In genomic region chr8:9029156-9029555, GRCm38 (mm10) we compare ENCODE assay signal across 18 mouse cellular contexts.
DNase-seq lines count a peak whose midpoint lies in the region; ATAC-seq and TF ChIP-seq lines count a peak whose summit lies in the region.
"Had no signal": no experiment of that assay in that cellular context is flagged by ENCODE, and none has a peak within 500 bp of the region (broad histone marks: within the 10 kb centered on the region; RNA-seq: fewer than 3 reads in every experiment).

No protein-coding gene starts in this region.

- peak; percentile 57 for DNase-seq in forebrain, postnatal 0 days
- peak; percentile 39 to 58 for DNase-seq in right cerebral cortex, postnatal 10 days (ENCODE audit: low spot score in 2 of 2)
- DNase-seq in right cerebral cortex, adult 18-20 months = no peak
- no peak for DNase-seq in limb, embryonic 14.5 days (ENCODE audit: low spot score)
- DNase-seq in heart, embryonic 10.5 days (ENCODE audit: low spot score) = no peak
- DNase-seq: adrenal gland, adult 8-10 months; cerebellum, adult 18-20 months; cerebellum, adult 9-11 months; cerebellum, postnatal 36 days; gastrocnemius, postnatal 36 days; heart, postnatal 10 days; heart, postnatal 4 days had no signal

- no peak for TF ChIP-seq POLR2A in limb, embryonic 14.5 days (IDR thresholded peaks at IDR 0.05; ENCODE audit: borderline replicate concordance, extremely low read depth, insufficient read depth, insufficient read length)

- no peak overlapping the region for H3K27ac ChIP-seq in forebrain, postnatal 0 days (ENCODE audit: low read depth, low read length)
- no peak overlapping the region for H3K27ac ChIP-seq in forebrain, embryonic 15.5 days (replicated peaks)
- no peak overlapping the region for H3K27ac ChIP-seq in limb, embryonic 14.5 days (replicated peaks; ENCODE audit: low read depth, low read length)
- H3K27ac ChIP-seq in heart, embryonic 10.5 days = no peak overlapping the region
- H3K27ac ChIP-seq: forebrain, embryonic 12.5 days; hindbrain, embryonic 12.5 days had no signal

- H3K4me3 ChIP-seq in forebrain, postnatal 0 days (ENCODE audit: low read depth, low read length) = no peak overlapping the region
- H3K4me3 ChIP-seq in forebrain, embryonic 15.5 days = no peak overlapping the region
- no peak overlapping the region for H3K4me3 ChIP-seq in limb, embryonic 14.5 days (replicated peaks; ENCODE audit: low read length)
- no peak overlapping the region for H3K4me3 ChIP-seq in heart, embryonic 10.5 days
- H3K4me3 ChIP-seq: forebrain, embryonic 12.5 days; hindbrain, embryonic 12.5 days had no signal

- H3K4me1 ChIP-seq in forebrain, postnatal 0 days (ENCODE audit: insufficient read depth) = peaks cover 3% of the 10 kb centered on the region; the same call in 1 of the 2 replicates
- no peaks in the 10 kb centered on the region for H3K4me1 ChIP-seq in forebrain, embryonic 15.5 days
- peaks cover 11% of the 10 kb centered on the region for H3K4me1 ChIP-seq in limb, embryonic 14.5 days (ENCODE audit: control insufficient read depth, insufficient read depth, low read length)
- H3K4me1 ChIP-seq in heart, embryonic 10.5 days = peaks cover 5% of the 10 kb centered on the region; the same call in 1 of the 2 replicates

- WGBS in forebrain, postnatal 0 days = 70% methylated on average over 4 of the region's 4 CpGs
- 75% methylated on average over 4 of the region's 4 CpGs for WGBS in forebrain, embryonic 15.5 days
- WGBS in limb, embryonic 14.5 days = 49% methylated on average over 4 of the region's 4 CpGs
- WGBS in heart, embryonic 10.5 days = 88% methylated on average over 4 of the region's 4 CpGs

- no peaks in the 10 kb centered on the region for H3K9me3 ChIP-seq in forebrain, postnatal 0 days (ENCODE audit: low read length)
- H3K9me3 ChIP-seq in forebrain, embryonic 15.5 days = no peaks in the 10 kb centered on the region
- H3K9me3 ChIP-seq in limb, embryonic 14.5 days (ENCODE audit: control insufficient read depth, low read length) = no peaks in the 10 kb centered on the region
- no peaks in the 10 kb centered on the region for H3K9me3 ChIP-seq in heart, embryonic 10.5 days
- H3K9me3 ChIP-seq: forebrain, embryonic 12.5 days; hindbrain, embryonic 12.5 days had no signal

- no peaks in the 10 kb centered on the region for H3K36me3 ChIP-seq in forebrain, postnatal 0 days (ENCODE audit: insufficient read depth)
- no peaks in the 10 kb centered on the region for H3K36me3 ChIP-seq in forebrain, embryonic 15.5 days
- no peaks in the 10 kb centered on the region for H3K36me3 ChIP-seq in limb, embryonic 14.5 days (ENCODE audit: control insufficient read depth, insufficient read depth, low read length)
- H3K36me3 ChIP-seq in heart, embryonic 10.5 days = no peaks in the 10 kb centered on the region
- H3K36me3 ChIP-seq: forebrain, embryonic 12.5 days; hindbrain, embryonic 12.5 days had no signal

- no peak overlapping the region for H3K4me2 ChIP-seq in forebrain, postnatal 0 days (ENCODE audit: low read depth)
- no peak overlapping the region for H3K4me2 ChIP-seq in forebrain, embryonic 15.5 days (replicated peaks)
- H3K4me2 ChIP-seq in limb, embryonic 14.5 days (replicated peaks; ENCODE audit: low read depth, low read length, severe bottlenecking) = no peak overlapping the region
- H3K4me2 ChIP-seq: forebrain, embryonic 12.5 days; hindbrain, embryonic 12.5 days had no signal

- H3K9ac ChIP-seq in forebrain, postnatal 0 days = no peak overlapping the region
- no peak overlapping the region for H3K9ac ChIP-seq in forebrain, embryonic 15.5 days (replicated peaks)
- no peak overlapping the region for H3K9ac ChIP-seq in limb, embryonic 14.5 days (ENCODE audit: low read depth, low read length, severe bottlenecking)
- H3K9ac ChIP-seq: forebrain, embryonic 12.5 days; hindbrain, embryonic 12.5 days had no signal

- no peaks in the 10 kb centered on the region for H3K27me3 ChIP-seq in forebrain, postnatal 0 days (ENCODE audit: insufficient read depth, low read length)
- no peaks in the 10 kb centered on the region for H3K27me3 ChIP-seq in forebrain, embryonic 15.5 days
- no peaks in the 10 kb centered on the region for H3K27me3 ChIP-seq in limb, embryonic 14.5 days (ENCODE audit: control insufficient read depth, insufficient read depth, low read length)
- H3K27me3 ChIP-seq in heart, embryonic 10.5 days (ENCODE audit: insufficient read depth, poor library complexity, severe bottlenecking) = no peaks in the 10 kb centered on the region; the same call in 1 of the 2 replicates
- H3K27me3 ChIP-seq: hindbrain, embryonic 12.5 days had no signal

- no peak for TF ChIP-seq CTCF in forebrain, postnatal 0 days (IDR thresholded peaks at IDR 0.05; ENCODE audit: low read depth)

- peak; percentile 68 for ATAC-seq in forebrain, postnatal 0 days
- ATAC-seq in forebrain, embryonic 15.5 days (replicated peaks) = no peak
- peak; percentile 47; the same call in 1 of the 2 replicates for ATAC-seq in limb, embryonic 14.5 days (ENCODE audit: low FRiP score, low read depth)
- ATAC-seq: hindbrain, embryonic 16.5 days; inflammation-experienced regulatory T-cells, adult 6 months; intestine, postnatal 0 days had no signal

Comparison
In these comparisons a context has a peak if more than half of its experiments do, and no peak if none do; other contexts are left out.
1. DNase-seq: peak in forebrain, postnatal 0 days (single experiment) and right cerebral cortex, postnatal 10 days (2 of 2); none in right cerebral cortex, adult 18-20 months (single experiment), limb, embryonic 14.5 days (single experiment) and heart, embryonic 10.5 days (single experiment).